Mouse (Mus musculus): ENCODE results near the gene A030005K14Rik.
A peak's percentile ranks its signal among the peaks of the same experiment; 100 is the strongest.

A030005K14Rik gene

GRCm38 (mm10) chr1:83059278-83059677, at the start of gene A030005K14Rik:
A030005K14Rik (minus strand) TSS chr1:83059378.
- no peak for DNase-seq (ENCODE audit: low read depth, low spot score)

- no peak for DNase-seq (ENCODE audit: low read depth, low spot score)
Observed at GRCm38 (mm10) chr1:83107410-83107978, 48.3 kb upstream of the A030005K14Rik start.

DNA sequence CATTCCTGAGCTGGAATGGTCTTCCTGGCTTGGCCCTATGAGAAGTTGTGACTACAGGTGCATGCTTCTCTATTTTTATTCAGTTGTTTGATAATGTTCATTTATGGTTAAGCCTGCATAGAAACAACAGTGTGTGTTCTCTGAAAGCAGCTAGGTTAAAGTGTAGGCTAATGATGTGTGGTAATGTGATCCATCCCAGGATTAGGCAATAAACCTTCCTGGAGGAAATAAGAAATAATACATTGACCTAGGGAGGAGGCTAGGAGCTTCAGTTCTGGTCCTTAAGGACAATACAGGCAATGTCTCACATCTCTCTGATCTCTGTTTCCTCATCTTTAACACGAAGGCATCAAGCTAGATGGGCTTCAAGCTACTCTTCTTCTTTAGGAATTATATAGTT, 46.3 kb upstream of the A030005K14Rik start:
- no peak for DNase-seq (ENCODE audit: low read depth, low spot score)

- DNase-seq (ENCODE audit: low read depth, low spot score) = peak; percentile 26
Observed at GRCm38 (mm10) chr1:83101891-83102290, 42.7 kb upstream of the A030005K14Rik start.

- peak; percentile 49 for DNase-seq (ENCODE audit: low read depth, low spot score)
Observed at GRCm38 (mm10) chr1:83099580-83100137, 40.5 kb upstream of the A030005K14Rik start.

- no peak for DNase-seq (ENCODE audit: low read depth, low spot score)
Observed at GRCm38 (mm10) chr1:83099160-83099559, 40.0 kb upstream of the A030005K14Rik start.

DNA sequence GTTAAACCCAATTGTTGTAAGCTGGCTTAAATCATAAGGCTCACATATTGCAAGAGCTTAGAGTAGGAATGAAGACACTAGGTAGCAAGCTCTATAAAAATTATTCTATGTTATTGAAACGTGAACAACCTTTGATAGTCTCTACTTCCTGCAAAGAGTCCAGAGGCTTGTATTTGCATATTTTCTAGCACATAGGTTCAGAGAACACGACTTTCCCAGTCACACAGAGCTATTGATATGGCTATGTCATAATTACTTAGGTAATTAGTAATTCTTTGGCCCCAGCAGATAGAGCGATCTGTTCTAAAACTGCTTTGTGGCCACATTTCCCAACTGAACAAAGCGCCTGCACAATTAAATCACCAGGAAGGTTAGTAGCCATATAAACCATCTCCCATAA, 37.8 kb upstream of the A030005K14Rik start:
- DNase-seq (ENCODE audit: low read depth, low spot score) = no peak

GRCm38 (mm10) chr1:83091268-83091667, 32.1 kb upstream of the A030005K14Rik start:
- DNase-seq (ENCODE audit: low read depth, low spot score) = peak; percentile 84

- DNase-seq (ENCODE audit: low read depth, low spot score) = no peak
Observed at GRCm38 (mm10) chr1:83084790-83085189, 25.6 kb upstream of the A030005K14Rik start.

DNA sequence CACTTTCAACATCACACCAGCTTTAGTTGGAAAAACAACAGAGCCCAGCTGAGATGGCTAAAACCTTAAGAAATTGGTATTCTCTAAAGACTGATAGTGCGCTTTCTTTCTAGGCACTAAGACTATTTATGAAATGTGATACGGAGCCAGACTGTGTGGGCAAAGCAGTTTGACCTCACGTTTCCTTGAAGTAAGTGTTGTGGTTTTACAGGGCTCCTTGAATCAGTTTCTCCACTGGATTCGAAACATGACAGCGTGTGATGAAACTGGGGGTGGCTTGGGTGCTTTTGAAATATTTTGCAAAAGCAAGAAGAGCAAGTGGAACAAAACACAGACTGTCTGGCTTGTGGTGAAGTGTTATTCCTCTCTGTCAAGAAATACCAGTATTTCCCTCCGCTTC, 17.8 kb upstream of the A030005K14Rik start:
- DNase-seq (ENCODE audit: low read depth, low spot score) = no peak

GRCm38 (mm10) chr1:83076190-83076917, 17.2 kb upstream of the A030005K14Rik start:
- DNase-seq (ENCODE audit: low read depth, low spot score) = peak; percentile 71

- DNase-seq (ENCODE audit: low read depth, low spot score) = no peak
Observed at GRCm38 (mm10) chr1:83075526-83076189, 16.5 kb upstream of the A030005K14Rik start.

- no peak for DNase-seq (ENCODE audit: low read depth, low spot score)
Observed at GRCm38 (mm10) chr1:83067205-83067604, 8.0 kb upstream of the A030005K14Rik start.

DNA sequence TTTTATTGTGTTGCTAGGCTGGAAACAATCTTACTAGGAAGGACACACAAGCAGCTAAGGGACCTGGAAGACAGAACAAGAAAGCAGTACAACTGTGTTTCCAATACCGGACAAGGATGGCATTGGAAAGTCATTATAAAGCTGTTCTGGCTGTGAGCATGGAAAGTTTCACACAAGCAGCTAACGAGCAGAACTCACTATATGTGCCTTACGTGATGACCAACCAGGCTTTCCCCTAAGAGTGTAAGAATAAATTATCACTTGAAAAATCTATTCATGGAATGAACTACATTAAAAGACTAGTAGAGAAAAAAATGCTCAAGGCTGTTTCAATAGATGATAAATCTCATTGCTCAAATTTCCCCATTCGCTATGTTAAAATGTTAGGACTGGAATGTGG, 7.4 kb upstream of the A030005K14Rik start:
- DNase-seq (ENCODE audit: low read depth, low spot score) = no peak

GRCm38 (mm10) chr1:83064851-83065250, 5.7 kb upstream of the A030005K14Rik start:
- DNase-seq (ENCODE audit: low read depth, low spot score) = peak; percentile 81

DNA sequence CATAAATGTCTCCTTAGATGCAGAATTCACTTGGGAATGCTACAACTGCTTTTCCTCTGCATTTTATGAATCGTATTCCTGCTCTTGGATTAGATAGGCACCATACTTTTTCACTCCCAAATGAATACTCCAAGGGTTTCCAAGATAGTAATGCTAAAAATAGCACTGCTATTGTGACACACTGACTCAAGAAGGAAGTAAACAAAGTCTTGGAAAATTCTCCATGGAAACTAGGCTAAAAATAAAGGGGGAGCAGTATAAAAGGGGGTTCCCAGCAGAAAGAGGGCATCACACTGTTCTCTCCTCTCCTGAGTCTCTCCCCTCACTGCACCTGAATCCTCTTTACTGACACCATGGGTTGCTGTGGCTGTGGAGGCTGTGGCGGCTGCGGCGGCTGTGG, 1.5 kb upstream of the A030005K14Rik start, which contains the start of gene Krtap28-13:
TSS of gene Krtap28-13 (plus strand) at position 288 of the 400 bp plus-strand sequence.
- DNase-seq (ENCODE audit: low read depth, low spot score) = no peak

DNA sequence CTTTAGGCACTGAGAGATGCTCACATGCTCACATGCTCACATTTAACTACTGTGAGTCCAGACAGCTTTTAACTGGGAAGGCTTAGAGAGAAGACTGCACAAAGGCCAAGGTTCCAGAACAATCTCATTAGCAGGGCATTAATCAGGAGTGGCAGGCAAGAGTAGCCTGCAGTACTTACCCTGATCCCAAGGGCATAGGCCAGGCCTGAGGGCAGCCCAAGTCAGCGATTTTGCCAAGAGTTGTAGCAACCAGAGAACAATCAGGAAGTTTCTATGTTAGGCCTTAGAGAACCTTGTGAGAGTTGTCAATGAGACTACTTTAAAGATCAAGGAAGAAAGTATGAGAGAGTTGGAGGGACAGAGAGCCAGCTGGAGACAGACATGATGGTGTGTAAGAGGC, 697 bp downstream of the A030005K14Rik start:
- no peak for DNase-seq (ENCODE audit: low read depth, low spot score)

DNA sequence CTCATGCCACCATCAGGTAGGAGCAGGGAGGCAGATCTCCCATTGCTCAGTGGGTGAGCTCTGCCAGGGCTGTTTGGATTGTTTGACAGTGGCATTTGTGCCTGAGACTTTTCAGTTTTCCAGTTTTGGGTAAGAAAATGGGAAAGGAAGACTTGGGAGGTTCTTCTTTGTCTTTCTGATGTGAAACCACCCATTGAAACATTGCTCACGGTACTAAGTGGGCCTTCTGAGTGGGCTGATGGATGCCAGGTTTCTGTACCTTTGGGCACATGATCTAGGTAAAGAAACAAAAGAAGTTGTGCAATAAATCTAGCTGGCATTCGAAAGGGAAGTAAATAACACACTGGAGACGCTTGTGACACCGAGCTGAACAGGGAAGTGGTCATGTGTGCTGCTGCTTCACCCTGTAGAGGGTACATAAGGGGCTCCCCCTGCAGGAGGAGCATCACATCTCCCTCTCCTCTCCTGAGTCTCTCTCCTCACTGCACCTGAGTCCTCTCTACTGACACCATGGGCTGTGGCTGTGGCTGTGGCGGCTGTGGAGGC, 14.2 kb downstream of the A030005K14Rik start, which contains the start of gene Gm47969:
TSS of gene Gm47969 (plus strand) at position 51 of the 546 bp plus-strand sequence.
- no peak for DNase-seq (ENCODE audit: low read depth, low spot score)

DNA sequence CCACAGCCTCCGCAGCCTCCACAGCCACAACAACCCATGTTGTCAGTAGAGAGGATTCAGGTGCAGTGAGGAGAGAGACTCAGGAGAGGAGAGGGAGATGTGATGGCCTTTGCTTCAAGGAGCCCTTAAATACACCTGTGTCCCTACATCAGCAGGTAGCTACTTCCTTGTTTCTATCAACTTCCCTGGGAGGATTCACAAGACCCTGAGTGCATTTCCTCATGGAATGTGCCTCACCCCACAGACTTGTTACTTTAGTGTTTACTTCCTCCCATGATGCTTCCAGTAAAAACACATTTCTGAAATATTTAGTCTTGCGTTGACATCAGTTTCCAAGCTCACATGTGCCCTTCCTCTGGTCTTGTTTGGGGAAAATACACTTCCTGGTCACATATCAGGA, 16.8 kb downstream of the A030005K14Rik start, which contains the start of gene Krtap28-10:
TSS of gene Krtap28-10 (minus strand) at position 101 of the 400 bp plus-strand sequence.
- DNase-seq (ENCODE audit: low read depth, low spot score) = no peak

DNA sequence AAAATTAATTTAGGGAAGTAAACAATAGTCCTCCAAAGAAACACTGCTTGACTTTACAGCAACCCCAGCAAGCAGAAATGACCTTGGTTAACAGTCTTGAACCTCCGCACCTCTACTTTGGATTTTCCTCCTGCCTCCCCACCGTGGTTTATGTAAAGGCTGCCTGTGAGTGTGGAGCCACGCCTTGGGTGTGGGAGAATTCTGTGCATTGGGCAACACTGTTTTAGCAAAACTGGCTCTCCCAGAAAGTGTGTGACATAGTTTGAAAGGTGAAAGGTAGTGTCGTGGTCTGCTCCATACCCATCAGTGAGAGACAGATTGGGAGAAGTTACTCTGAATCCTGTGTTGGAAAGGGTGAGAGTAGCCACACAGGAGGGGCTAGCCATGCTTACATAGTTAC, 20.1 kb downstream of the A030005K14Rik start:
- DNase-seq (ENCODE audit: low read depth, low spot score) = no peak

DNA sequence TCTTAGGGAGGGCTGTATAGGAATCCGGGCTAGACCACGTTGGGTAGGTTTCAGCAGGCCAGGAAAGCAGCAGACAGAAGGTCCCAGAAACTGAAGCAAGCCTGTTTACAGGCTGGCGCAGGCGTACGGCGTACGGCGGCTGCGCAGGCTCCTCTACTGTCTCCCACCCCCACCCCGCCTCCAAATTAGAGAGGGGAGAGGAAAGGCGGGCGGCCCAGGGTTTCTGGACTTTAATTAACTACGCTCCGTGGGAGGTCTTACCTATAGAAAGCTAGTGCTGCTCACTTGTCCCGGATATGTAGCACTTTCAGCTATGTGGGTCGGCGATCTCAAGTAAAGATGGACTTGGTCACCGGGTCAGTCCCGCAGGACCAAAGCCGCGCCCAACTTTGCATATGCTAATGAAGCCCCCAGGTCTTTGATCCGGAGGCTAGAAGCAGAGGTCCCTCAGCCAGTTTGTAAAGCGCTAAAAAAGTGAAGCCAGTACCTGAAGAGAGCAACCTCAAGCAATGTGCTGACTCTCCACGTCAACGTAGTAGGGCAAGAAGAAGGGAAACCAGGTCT, 21.0 kb downstream of the A030005K14Rik start, which contains the start of gene Slc19a3:
TSS of gene Slc19a3 (minus strand) at position 340 of the 564 bp plus-strand sequence.
- no peak for DNase-seq (ENCODE audit: low read depth, low spot score)

Data from 3T3-L1 (cell line).